Mouse (Mus musculus): ENCODE measurements at regions not wholly inside any gene's neighbourhood (a gene's known extent, or its start where the extent isn't known, plus 50 kb on each side); places are given as distances from the start of the nearest gene placed in this dataset.

GRCm38 (mm10) chr13:43976676-43977075 is 192.1 kb downstream of the Cd83 start:
- TF ChIP-seq CTCF (IDR thresholded peaks at IDR 0.05; ENCODE audit: borderline replicate concordance, extremely low read depth, insufficient read depth, insufficient read length) = no peak
- TF ChIP-seq POLR2A (IDR thresholded peaks at IDR 0.05; ENCODE audit: borderline replicate concordance, extremely low read depth, insufficient read depth, insufficient read length, poor library complexity, severe bottlenecking) = no peak

All from brain, embryonic 14.5 days (tissue).